Mouse (Mus musculus) midbrain, embryonic 13.5 days (tissue): ENCODE data around the gene Vmn1r54. TPM values are rescaled to one million over a fixed set of nuclear protein-coding genes. Genes with fewer than 3 reads are reported as not detected.

Source experiments
- ATAC-seq: fragments of 200-750 bp; cut with Nextera tagmentation; 2 replicates; pipeline ENCODE4 v1.8.0; 2017; ENCODE audit warnings: mild to moderate bottlenecking, moderate TSS enrichment, moderate library complexity
- H3K27ac ChIP-seq: fragments of 300-500 bp; sonication (generic); 2 replicates; pipeline ENCODE4 v1.5.1; 2015; ENCODE audit warnings: inconsistent platforms, mild to moderate bottlenecking, moderate library complexity
- H3K27me3 ChIP-seq: fragments of 300-500 bp; sonication (generic); 2 replicates; pipeline ENCODE4 v1.6.1; 2015; ENCODE audit warnings: mild to moderate bottlenecking, inconsistent platforms
- H3K36me3 ChIP-seq: fragments of 300-500 bp; sonication (generic); 2 replicates; pipeline ENCODE4 v1.6.1; 2015; ENCODE audit warnings: mild to moderate bottlenecking, inconsistent platforms
- H3K4me1 ChIP-seq: fragments of 300-500 bp; sonication (generic); replicated peaks from 2 replicates; pipeline ENCODE4 v1.6.1; 2015; ENCODE audit warnings: inconsistent platforms
- H3K4me2 ChIP-seq: fragments of 300-500 bp; sonication (generic); replicated peaks from 2 replicates; pipeline ENCODE4 v1.6.1; 2015; ENCODE audit warnings: moderate library complexity, mild to moderate bottlenecking, inconsistent platforms
- H3K4me3 ChIP-seq: fragments of 300-500 bp; sonication (generic); replicated peaks from 2 replicates; pipeline ENCODE4 v1.5.1; 2015; ENCODE audit warnings: mild to moderate bottlenecking, inconsistent platforms
- H3K9ac ChIP-seq: fragments of 300-500 bp; sonication (generic); replicated peaks from 2 replicates; pipeline ENCODE4 v1.6.1; 2015; ENCODE audit warnings: mild to moderate bottlenecking, inconsistent platforms
- H3K9me3 ChIP-seq: fragments of 300-500 bp; sonication (generic); 2 replicates; pipeline ENCODE4 v1.6.1; 2016; ENCODE audit warnings: mild to moderate bottlenecking, inconsistent platforms
- WGBS: fragments of 180-500 bp; shearing (Covaris S2); methylation state at CpG from one replicate; pipeline ENCODE4 v1.1.7; 2015; 5-methylcytosine and 5-hydroxymethylcytosine counted together
- polyA plus RNA-seq: library from polyadenylated mRNA; unstranded; fragments of >200 nt; fragmentation: Nextera tagmentation; extraction: Ambion mirVana; gene quantifications from 2 replicates; pipeline ENCODE4 v1.2.1, GENCODE M21; 2015

Gene Vmn1r54
- polyA plus RNA-seq, 1 experiment from 2014 or later, result not detected

GRCm38 (mm10) chr6:90317510-90318258, 71.6 kb downstream of the Vmn1r54 start:
- H3K4me1 ChIP-seq, result no peaks in the 10 kb centered on the region
- ATAC-seq, result no peak
- H3K4me2 ChIP-seq, result no peak overlapping the region
- H3K27me3 ChIP-seq, result no peaks in the 10 kb centered on the region
- H3K9ac ChIP-seq, result no peak overlapping the region
- no peak overlapping the region for H3K4me3 ChIP-seq
- no peaks in the 10 kb centered on the region for H3K36me3 ChIP-seq
- H3K9me3 ChIP-seq, result no peaks in the 10 kb centered on the region
- H3K27ac ChIP-seq, result no peak overlapping the region
- 79% methylated on average over 2 of the region's 2 CpGs for WGBS

- no peaks in the 10 kb centered on the region for H3K36me3 ChIP-seq
- no peak for ATAC-seq
- H3K4me3 ChIP-seq, result no peak overlapping the region
- WGBS, result 96% methylated on average over 2 of the region's 2 CpGs
- no peak overlapping the region for H3K4me2 ChIP-seq
- no peaks in the 10 kb centered on the region for H3K27me3 ChIP-seq
- H3K9ac ChIP-seq, result no peak overlapping the region
- H3K4me1 ChIP-seq, result no peaks in the 10 kb centered on the region
- H3K27ac ChIP-seq, result no peak overlapping the region
- no peaks in the 10 kb centered on the region for H3K9me3 ChIP-seq
Measured at GRCm38 (mm10) chr6:90319019-90319418, 72.9 kb downstream of the Vmn1r54 start.

GRCm38 (mm10) chr6:90319475-90320191, 73.5 kb downstream of the Vmn1r54 start:
- H3K9ac ChIP-seq, result no peak overlapping the region
- no peak overlapping the region for H3K4me3 ChIP-seq
- WGBS, result 86% methylated on average over 7 of the region's 7 CpGs
- H3K4me1 ChIP-seq, result no peaks in the 10 kb centered on the region
- no peak overlapping the region for H3K4me2 ChIP-seq
- no peak overlapping the region for H3K27ac ChIP-seq
- H3K27me3 ChIP-seq, result no peaks in the 10 kb centered on the region
- no peaks in the 10 kb centered on the region for H3K9me3 ChIP-seq
- H3K36me3 ChIP-seq, result no peaks in the 10 kb centered on the region
- ATAC-seq, result no peak

- no peak overlapping the region for H3K4me3 ChIP-seq
- H3K27ac ChIP-seq, result no peak overlapping the region
- no peaks in the 10 kb centered on the region for H3K36me3 ChIP-seq
- 80% methylated on average over 5 of the region's 5 CpGs for WGBS
- H3K9ac ChIP-seq, result no peak overlapping the region
- H3K27me3 ChIP-seq, result no peaks in the 10 kb centered on the region; the same call in 1 of the 2 replicates
- H3K4me1 ChIP-seq, result no peaks in the 10 kb centered on the region
- ATAC-seq, result no peak
- H3K4me2 ChIP-seq, result no peak overlapping the region
- H3K9me3 ChIP-seq, result no peaks in the 10 kb centered on the region
Measured at GRCm38 (mm10) chr6:90320429-90320828, 74.3 kb downstream of the Vmn1r54 start.

Other genes starting within 250 kb of the Vmn1r54 start
- not detected in 2 replicates for gene Vmn1r47, start 230.2 kb upstream of the Vmn1r54 start, polyA plus RNA-seq
- gene Vmn1r48, start 209.5 kb upstream of the Vmn1r54 start, polyA plus RNA-seq, result not detected in 2 replicates
- not detected in 2 replicates for gene Vmn1r49, start 167.8 kb upstream of the Vmn1r54 start, polyA plus RNA-seq
- gene Vmn1r50, start 144.9 kb upstream of the Vmn1r54 start, polyA plus RNA-seq, result not detected in 2 replicates
- gene Vmn1r51, start 123.7 kb upstream of the Vmn1r54 start, polyA plus RNA-seq, result not detected in 2 replicates
- not detected in 2 replicates for gene Vmn1r52, start 71.5 kb upstream of the Vmn1r54 start, polyA plus RNA-seq
- gene V1ra8, start 43.5 kb upstream of the Vmn1r54 start, polyA plus RNA-seq, result not detected in 2 replicates
- not detected in 2 replicates for gene Vmn1r53, start 21.9 kb upstream of the Vmn1r54 start, polyA plus RNA-seq
- not detected in 2 replicates for gene BC048671, start 54.9 kb downstream of the Vmn1r54 start, polyA plus RNA-seq
- not detected in 2 replicates for gene Chst13, start 78.9 kb downstream of the Vmn1r54 start, polyA plus RNA-seq
- not detected in 2 replicates for gene Uroc1, start 87.0 kb downstream of the Vmn1r54 start, polyA plus RNA-seq
- 11.0 TPM in 2 replicates for gene Zxdc, start 123.2 kb downstream of the Vmn1r54 start, polyA plus RNA-seq
- 6.7 and 8.4 TPM in 2 replicates for gene Cfap100, start 182.5 kb downstream of the Vmn1r54 start, polyA plus RNA-seq
- gene Klf15, start 216.3 kb downstream of the Vmn1r54 start, polyA plus RNA-seq, result 8.7 and 9.0 TPM in 2 replicates
- gene Aldh1l1, start 240.1 kb downstream of the Vmn1r54 start, polyA plus RNA-seq, result 28.3 and 30.8 TPM in 2 replicates